Mouse (Mus musculus) midbrain, postnatal 0 days (tissue): Measurements from ENCODE around the gene Cct5. TPM values are rescaled to one million over a fixed set of nuclear protein-coding genes. Genes with fewer than 3 reads are reported as not detected.
A peak's percentile ranks its signal among the peaks of the same experiment; 100 is the strongest.

Experiments
- ATAC-seq: fragments of 200-750 bp; cut with Nextera tagmentation; 2 replicates; pipeline ENCODE4 v1.8.0; 2017; ENCODE audit warnings: moderate number of reproducible peaks, mild to moderate bottlenecking, moderate TSS enrichment, moderate library complexity; ENCODE audit not compliant: low FRiP score
- DNase-seq: peaks from one replicate; pipeline ENCODE4 v3.0.0-alpha.2; 2015; ENCODE audit warnings: low spot score
- H3K27ac ChIP-seq: fragments of 300-500 bp; sonication (generic); 2 replicates; pipeline ENCODE4 v1.5.1; 2014; ENCODE audit warnings: low read depth, mild to moderate bottlenecking, low read length, mixed read lengths
- H3K27me3 ChIP-seq: fragments of 300-500 bp; sonication (generic); 2 replicates; pipeline ENCODE4 v1.6.1; 2014; ENCODE audit warnings: low read length, control low read depth, mixed read lengths; ENCODE audit not compliant: insufficient read depth
- H3K36me3 ChIP-seq: fragments of 300-500 bp; sonication (generic); 2 replicates; pipeline ENCODE4 v1.6.1; 2014; ENCODE audit warnings: low read length, control low read depth, mixed read lengths; ENCODE audit not compliant: insufficient read depth
- H3K4me1 ChIP-seq: fragments of 300-500 bp; sonication (generic); 2 replicates; pipeline ENCODE4 v1.6.1; 2014; ENCODE audit warnings: mild to moderate bottlenecking, control low read depth, antibody characterized with exemption, low read length, mixed read lengths; ENCODE audit not compliant: insufficient read depth
- H3K4me2 ChIP-seq: fragments of 300-500 bp; sonication (generic); 2 replicates; pipeline ENCODE4 v1.6.1; 2014; ENCODE audit warnings: low read depth, mild to moderate bottlenecking, low read length, mixed read lengths; ENCODE audit not compliant: poor library complexity, severe bottlenecking
- H3K4me3 ChIP-seq: fragments of 300-500 bp; sonication (generic); 2 replicates; pipeline ENCODE4 v1.5.1; 2014; ENCODE audit warnings: low read depth, mild to moderate bottlenecking, low read length, moderate library complexity
- H3K9ac ChIP-seq: fragments of 300-500 bp; sonication (generic); replicated peaks from 2 replicates; pipeline ENCODE4 v1.6.1; 2014; ENCODE audit warnings: mild to moderate bottlenecking, low read length, moderate library complexity, mixed read lengths; ENCODE audit not compliant: poor library complexity, severe bottlenecking
- H3K9me3 ChIP-seq: fragments of 300-500 bp; sonication (generic); 2 replicates; pipeline ENCODE4 v1.6.1; 2016; ENCODE audit warnings: low read length, control low read depth
- CTCF ChIP-seq: IDR thresholded peaks from 2 replicates; pipeline ENCODE4 v1.5.1; 2016; ENCODE audit warnings: antibody characterized with exemption, mild to moderate bottlenecking
- WGBS: fragments of 180-500 bp; shearing (Covaris S2); extraction: QIAGEN DNeasy Blood & Tissue Kit; methylation state at CpG from one replicate; pipeline ENCODE4 v1.1.7; 2014; 5-methylcytosine and 5-hydroxymethylcytosine counted together
- polyA plus RNA-seq: library from polyadenylated mRNA; unstranded; fragments of >200 nt; fragmentation: Nextera tagmentation; extraction: Ambion mirVana; gene quantifications from 2 replicates; pipeline ENCODE4 v1.2.1, GENCODE M21; 2015
- total RNA-seq: library from RNA; depleted of rRNA; stranded (reverse); fragments of >200 nt; gene quantifications from 2 replicates; pipeline ENCODE4 v1.2.3, GENCODE M21; 2014

Gene Cct5
- total and polyA plus RNA-seq, 2 experiments from 2014 or later: 346 to 440 TPM

GRCm38 (mm10) chr15:31634582-31634981 is 33.0 kb upstream of the Cct5 start:
- DNase-seq (peak; percentile 68), ATAC-seq (no peak)
- Histone ChIP-seq H3K9ac (no peak overlapping the region), H3K4me1 (no peaks in the 10 kb centered on the region), H3K27ac (no peak overlapping the region), H3K36me3 (no peaks in the 10 kb centered on the region), H3K4me2 (no peak overlapping the region), H3K4me3 (no peak overlapping the region), H3K9me3 (no peaks in the 10 kb centered on the region), H3K27me3 (no peaks in the 10 kb centered on the region)
- WGBS: 87% methylated on average over 6 of the region's 6 CpGs
- TF ChIP-seq CTCF: no peak

- Histone ChIP-seq H3K4me2 (no peak overlapping the region), H3K9me3 (no peaks in the 10 kb centered on the region), H3K9ac (no peak overlapping the region), H3K36me3 (no peaks in the 10 kb centered on the region), H3K27me3 (no peaks in the 10 kb centered on the region), H3K4me1 (no peaks in the 10 kb centered on the region), H3K4me3 (no peak overlapping the region), H3K27ac (no peak overlapping the region)
- no peak for DNase-seq
- ATAC-seq: no peak
- no peak for TF ChIP-seq CTCF
- WGBS: 92% methylated on average over 4 of the region's 4 CpGs
Observed at GRCm38 (mm10) chr15:31632478-31632877, 30.9 kb upstream of the Cct5 start.

- no peaks in the 10 kb centered on the region for H3K9me3 ChIP-seq
- DNase-seq (peak; percentile 21), ATAC-seq (no peak)
- H3K4me3 ChIP-seq: no peak overlapping the region
- H3K27me3 ChIP-seq: no peaks in the 10 kb centered on the region
- no peaks in the 10 kb centered on the region for H3K36me3 ChIP-seq
- H3K9ac ChIP-seq: no peak overlapping the region
- TF ChIP-seq CTCF: no peak
- H3K4me2 ChIP-seq: no peak overlapping the region
- WGBS: 70% methylated on average over 12 of the region's 12 CpGs
- no peaks in the 10 kb centered on the region for H3K4me1 ChIP-seq
- H3K27ac ChIP-seq: no peak overlapping the region
Observed at GRCm38 (mm10) chr15:31631396-31631858, 29.8 kb upstream of the Cct5 start.

GRCm38 (mm10) chr15:31629556-31629955 is 28.0 kb upstream of the Cct5 start:
- Histone ChIP-seq H3K9me3 (no peaks in the 10 kb centered on the region), H3K36me3 (no peaks in the 10 kb centered on the region), H3K4me3 (no peak overlapping the region), H3K27ac (no peak overlapping the region), H3K27me3 (no peaks in the 10 kb centered on the region), H3K4me1 (no peaks in the 10 kb centered on the region), H3K4me2 (no peak overlapping the region), H3K9ac (no peak overlapping the region)
- DNase-seq (no peak), ATAC-seq (no peak)
- TF ChIP-seq CTCF: no peak
- WGBS: 91% methylated on average over 3 of the region's 3 CpGs

- Histone ChIP-seq H3K4me1 (no peaks in the 10 kb centered on the region), H3K27ac (no peak overlapping the region), H3K9me3 (no peaks in the 10 kb centered on the region), H3K9ac (no peak overlapping the region), H3K36me3 (no peaks in the 10 kb centered on the region), H3K4me3 (no peak overlapping the region), H3K27me3 (no peaks in the 10 kb centered on the region), H3K4me2 (no peak overlapping the region)
- no peak for DNase-seq
- 67% methylated on average over 10 of the region's 10 CpGs for WGBS
- TF ChIP-seq CTCF: no peak
- ATAC-seq: no peak
Observed at GRCm38 (mm10) chr15:31628180-31628579, 26.6 kb upstream of the Cct5 start.

- no peak for TF ChIP-seq CTCF
- H3K27ac ChIP-seq: no peak overlapping the region
- no peaks in the 10 kb centered on the region for H3K4me1 ChIP-seq
- DNase-seq (peak; percentile 22), ATAC-seq (no peak)
- H3K4me2 ChIP-seq: no peak overlapping the region
- H3K9ac ChIP-seq: no peak overlapping the region
- H3K27me3 ChIP-seq: no peaks in the 10 kb centered on the region
- WGBS: 58% methylated on average over 12 of the region's 12 CpGs
- H3K9me3 ChIP-seq: no peaks in the 10 kb centered on the region
- H3K36me3 ChIP-seq: no peaks in the 10 kb centered on the region
- H3K4me3 ChIP-seq: no peak overlapping the region
Observed at GRCm38 (mm10) chr15:31627277-31628154, 25.9 kb upstream of the Cct5 start.
